Mouse (Mus musculus) left cerebral cortex, postnatal 10 days (tissue): Measurements from ENCODE around the gene Serinc5. TPM values are rescaled to one million over a fixed set of nuclear protein-coding genes. Genes with fewer than 3 reads are reported as not detected.
"Not testable (repeated sequence)": the region's sequence is repeated elsewhere in the genome, so short reads cannot be mapped to it uniquely, and the experiment has no call there.

ENCODE experiments used
- DNase-seq, 2 experiments: peaks; one replicate each; pipeline ENCODE4 v3.0.0; 2021 to 2022; ENCODE audit warnings: low spot score in 2 of 2, mixed read lengths in 1 of 2; ENCODE audit errors: extremely low spot score in 1 of 2
- intact Hi-C: fragments of 180-260 bp; cut with DNase I; formaldehyde crosslinking; loops from one replicate; pipeline ENCODE4 v1.15.1; 2025
- total RNA-seq, 2 experiments: library from RNA; stranded (reverse); gene quantifications; 2 replicates each; pipeline ENCODE4 v1.2.3; 2021

Serinc5 gene
- total RNA-seq: 10 to 100 TPM; 48.0 to 55.7 TPM

- peak; percentile 94 to 97 for DNase-seq
- intact Hi-C loops: no loop called here
Measured at GRCm38 (mm10) chr13:92610311-92611221, at the start of gene Serinc5. Serinc5 (plus strand) TSS chr13:92611091.

- no peak for DNase-seq
- intact Hi-C loops: no loop called here
Measured at GRCm38 (mm10) chr13:92576072-92576471, 34.8 kb upstream of the Serinc5 start, which contains the start of gene Spz1. Spz1 (minus strand) TSS chr13:92576172.

GRCm38 (mm10) chr13:92576688-92577087 lies 34.2 kb upstream of the Serinc5 start:
- intact Hi-C loops: no loop called here
- DNase-seq: no peak

DNA sequence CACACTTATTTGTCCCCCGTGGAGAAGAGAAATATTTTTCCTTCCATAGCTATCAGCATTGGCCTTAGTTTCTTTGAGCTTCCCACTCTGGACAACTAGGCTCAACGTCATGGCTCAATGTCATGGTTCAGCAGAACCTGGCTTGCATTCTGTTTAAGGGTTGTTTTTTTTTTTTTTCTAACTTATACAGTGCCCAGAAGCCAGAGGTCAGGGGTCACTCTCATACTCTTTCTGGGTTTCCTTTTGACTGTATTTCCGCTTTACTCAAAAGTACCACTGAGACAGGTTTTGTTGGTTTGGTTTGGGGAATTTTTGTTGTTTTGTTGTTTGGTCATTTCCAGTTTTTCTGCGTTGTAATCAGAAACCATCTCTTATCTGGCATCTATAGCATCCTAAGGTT lies 32.7 kb upstream of the Serinc5 start:
- no peak for DNase-seq
- intact Hi-C loops: no loop called here

DNA sequence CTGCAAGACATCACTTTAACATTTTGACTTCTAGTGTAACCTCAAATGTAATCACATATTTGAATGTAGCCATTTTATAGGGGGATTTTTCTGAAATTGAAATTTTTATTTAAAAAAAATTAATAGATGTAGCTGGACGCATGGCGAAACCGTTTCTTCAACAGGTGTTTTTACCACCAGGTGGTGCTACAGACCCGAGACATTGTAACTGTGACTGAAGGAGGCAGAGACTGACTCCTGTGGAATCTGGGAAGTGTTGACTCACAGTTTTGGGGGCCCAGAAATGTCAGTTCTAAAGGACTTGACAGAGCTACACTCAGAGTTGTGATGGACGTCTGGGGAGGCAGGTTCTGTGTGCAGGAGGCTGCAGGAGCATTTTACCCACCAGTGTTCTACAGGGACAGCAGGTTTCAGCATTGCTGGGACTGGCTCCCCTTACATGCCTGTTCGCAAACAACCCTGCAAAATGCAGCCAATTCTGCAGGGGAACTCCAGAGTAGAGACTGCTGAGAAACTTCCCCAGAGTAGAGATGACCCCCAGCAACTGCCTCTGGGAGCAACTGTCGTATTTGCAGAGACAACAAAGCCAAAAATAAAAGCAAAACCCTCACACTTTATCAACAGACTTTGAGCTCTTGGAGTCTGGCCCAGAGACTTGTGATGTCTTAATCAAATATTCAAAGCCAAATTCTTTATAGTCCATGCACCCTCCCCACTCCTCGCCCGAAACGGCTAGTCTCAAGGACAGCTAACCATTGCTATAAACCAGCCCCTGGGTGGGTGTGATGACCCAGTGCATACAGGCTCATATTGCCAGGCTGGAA lies 30.5 kb upstream of the Serinc5 start:
- intact Hi-C loops: loop anchor here (2.0 kb wide), 1 partner anchor 160 kb away; no protein-coding TSS in a partner anchor
- DNase-seq: peak; percentile 51 to 71

DNA sequence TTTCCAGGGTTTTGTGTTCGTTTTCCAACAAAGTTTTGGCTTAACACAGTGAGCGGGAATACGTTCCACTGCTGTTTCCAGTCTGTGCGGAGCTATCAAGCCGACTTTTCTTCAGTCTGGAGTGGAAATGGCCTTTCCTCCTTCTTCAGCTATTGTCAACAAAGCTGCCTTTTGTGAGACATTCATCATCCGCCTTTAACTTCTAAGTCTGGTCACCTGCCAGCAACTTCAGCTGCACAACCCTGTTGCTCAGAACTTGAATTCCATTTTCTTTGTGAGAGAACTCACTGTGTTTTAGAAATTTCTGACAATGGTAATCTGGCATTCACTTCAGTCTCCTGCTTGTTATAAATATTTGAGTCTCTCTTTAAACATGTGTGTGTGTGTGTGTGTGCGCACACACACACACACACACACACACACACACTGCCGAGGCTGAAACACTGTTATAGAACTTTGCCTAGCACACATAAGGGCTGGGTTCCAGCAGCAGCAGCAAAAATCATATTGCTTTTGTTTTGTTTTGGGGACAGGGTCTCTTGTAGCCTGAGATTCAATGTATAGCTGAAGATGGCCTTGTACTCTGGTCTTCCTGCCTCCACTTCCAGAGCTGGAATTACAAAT lies 26.7 kb upstream of the Serinc5 start:
- intact Hi-C loops: no loop called here
- DNase-seq: peak in 1 of 2 experiments; percentile 36

- intact Hi-C loops: no loop called here
- DNase-seq: no peak
Measured at GRCm38 (mm10) chr13:92588704-92589103, 22.2 kb upstream of the Serinc5 start.

DNA sequence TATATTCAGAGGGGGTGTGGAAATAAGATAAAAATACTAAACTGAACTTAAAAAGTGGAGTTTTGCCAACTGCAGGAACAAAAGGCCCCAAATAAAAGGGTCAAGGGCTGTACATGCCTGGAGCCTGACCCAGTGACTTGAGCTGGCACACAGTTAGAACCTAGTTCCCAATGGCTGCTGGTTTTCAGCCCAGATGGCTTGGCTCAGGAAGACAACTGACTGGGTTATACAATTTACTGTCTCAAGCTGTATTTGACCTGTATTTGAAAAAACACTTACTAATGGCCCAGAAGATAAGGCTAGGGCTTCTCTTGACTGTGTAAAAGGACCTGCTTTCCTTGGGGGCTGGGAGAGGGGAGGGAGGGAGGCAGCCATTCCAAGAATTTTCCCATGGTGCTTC lies 21.6 kb upstream of the Serinc5 start:
- intact Hi-C loops: no loop called here
- DNase-seq: no peak

DNA sequence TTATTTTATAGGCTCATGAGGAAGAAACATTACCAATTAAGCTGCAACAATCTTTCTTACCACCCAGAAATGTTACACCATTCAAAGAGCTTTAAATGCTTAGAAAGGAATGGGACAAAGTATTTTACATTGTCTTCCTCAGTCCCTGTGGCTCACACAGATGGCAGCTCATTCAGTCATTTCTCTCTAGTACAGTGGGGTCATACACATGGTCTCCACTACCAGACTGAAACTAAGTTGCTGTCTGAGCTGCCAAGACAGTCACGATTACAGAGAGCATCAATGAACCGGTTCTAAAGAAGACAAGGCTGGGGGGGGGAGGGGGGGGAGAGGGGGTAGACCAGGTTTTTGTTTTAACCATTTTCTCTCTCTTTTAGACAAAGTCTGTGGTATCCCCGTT lies 19.7 kb upstream of the Serinc5 start:
- intact Hi-C loops: no loop called here
- no peak for DNase-seq

DNA sequence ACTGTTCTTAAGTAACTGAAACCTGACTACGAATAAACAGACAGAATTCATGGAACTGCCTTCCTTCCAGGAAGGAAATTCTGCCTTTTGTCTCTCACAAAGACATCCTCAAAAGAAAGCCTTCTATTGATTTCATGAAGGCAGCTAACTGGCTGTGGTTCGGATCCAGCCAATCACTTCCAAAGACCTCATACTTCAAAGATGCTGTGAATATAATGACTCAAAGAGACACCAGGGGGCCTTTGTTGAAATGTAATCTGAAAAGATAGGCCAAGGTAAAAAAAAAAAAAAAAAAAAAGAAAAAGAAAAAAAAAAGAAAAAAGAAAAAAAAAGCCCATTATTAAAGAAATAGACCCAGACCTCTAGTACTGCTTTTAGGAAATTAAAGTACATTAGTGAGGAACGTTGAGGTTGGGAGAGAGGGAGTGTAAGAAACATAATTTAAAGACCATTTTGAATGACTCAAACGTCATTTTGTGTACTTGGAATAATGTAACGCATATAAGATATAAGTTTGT lies 18.6 kb upstream of the Serinc5 start:
- intact Hi-C loops: no loop called here
- no peak for DNase-seq

GRCm38 (mm10) chr13:92592786-92593635 lies 17.9 kb upstream of the Serinc5 start:
- DNase-seq: peak in 1 of 2 experiments; percentile 67
- intact Hi-C loops: no loop called here

DNA sequence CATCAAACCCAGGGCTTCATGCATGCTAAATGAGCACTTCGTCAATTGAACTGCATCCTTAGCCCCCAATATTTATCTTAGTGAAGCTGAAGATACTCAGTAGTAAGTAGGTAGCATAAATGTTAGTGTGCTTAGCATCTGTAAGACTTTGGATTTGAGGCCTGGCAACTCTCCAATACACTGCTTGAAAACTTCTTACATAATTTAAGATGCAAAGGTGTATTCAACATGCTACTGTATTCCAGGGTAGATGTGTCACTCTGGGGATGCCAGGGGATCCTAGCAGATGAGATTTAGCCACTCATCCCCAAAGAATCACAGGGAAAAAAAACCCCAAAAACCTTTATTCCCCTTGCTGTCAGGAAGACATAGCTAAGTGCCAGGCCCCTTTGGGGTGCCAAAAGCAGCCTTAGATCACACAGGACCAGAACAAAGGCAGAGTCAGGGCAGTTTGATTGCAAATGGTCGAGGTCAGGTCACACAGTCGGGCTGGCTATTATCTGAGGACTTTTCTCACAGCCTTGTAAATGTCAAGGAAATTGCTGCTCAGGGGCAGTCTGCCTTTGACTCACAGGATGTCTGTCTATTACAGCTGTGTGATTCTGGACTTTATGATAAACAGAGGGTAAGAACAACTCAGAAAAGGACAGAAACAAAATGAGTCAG lies 17.0 kb upstream of the Serinc5 start:
- intact Hi-C loops: no loop called here
- no peak for DNase-seq

- DNase-seq: no peak
- intact Hi-C loops: no loop called here
Measured at GRCm38 (mm10) chr13:92594481-92594880, 16.4 kb upstream of the Serinc5 start.

DNA sequence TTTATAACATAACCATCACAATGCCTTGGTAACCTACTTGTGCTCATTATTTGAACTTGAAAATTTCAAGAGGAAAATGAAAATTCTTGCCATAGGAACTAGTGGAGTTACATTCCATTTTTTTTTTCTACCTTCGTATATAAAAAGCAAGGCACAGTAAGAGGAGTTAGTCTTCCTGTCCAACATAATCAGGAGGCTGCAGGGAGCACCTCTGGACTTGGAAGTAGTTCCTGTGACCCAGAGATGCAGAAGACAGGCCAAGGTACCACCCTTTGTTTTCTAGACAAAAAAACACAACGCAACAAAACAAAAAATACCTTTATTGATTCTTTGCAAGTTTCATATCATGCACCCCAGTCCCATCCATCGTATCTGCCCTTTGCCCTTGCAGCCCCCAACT lies 16.0 kb upstream of the Serinc5 start:
- intact Hi-C loops: no loop called here
- no peak for DNase-seq

DNA sequence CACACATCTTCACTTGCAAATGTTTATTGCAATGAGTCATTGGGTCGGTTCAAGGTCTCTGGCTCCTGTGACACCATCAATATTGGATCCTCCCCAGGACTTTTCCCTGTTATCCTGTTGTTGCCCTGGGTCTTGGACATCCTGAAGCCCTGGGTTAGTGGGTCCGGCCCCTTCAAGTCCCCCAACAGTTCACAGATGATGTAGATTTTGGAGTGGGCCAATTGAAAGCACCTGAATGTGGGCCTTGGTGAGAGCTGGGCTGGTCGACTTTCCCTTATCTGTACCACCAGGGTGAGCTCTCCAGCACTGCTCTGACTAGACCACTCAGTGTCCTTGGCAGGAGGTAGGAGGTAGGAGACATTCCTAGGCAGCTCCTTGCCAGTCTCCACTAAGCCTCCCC lies 15.5 kb upstream of the Serinc5 start:
- intact Hi-C loops: no loop called here
- DNase-seq: no peak

DNA sequence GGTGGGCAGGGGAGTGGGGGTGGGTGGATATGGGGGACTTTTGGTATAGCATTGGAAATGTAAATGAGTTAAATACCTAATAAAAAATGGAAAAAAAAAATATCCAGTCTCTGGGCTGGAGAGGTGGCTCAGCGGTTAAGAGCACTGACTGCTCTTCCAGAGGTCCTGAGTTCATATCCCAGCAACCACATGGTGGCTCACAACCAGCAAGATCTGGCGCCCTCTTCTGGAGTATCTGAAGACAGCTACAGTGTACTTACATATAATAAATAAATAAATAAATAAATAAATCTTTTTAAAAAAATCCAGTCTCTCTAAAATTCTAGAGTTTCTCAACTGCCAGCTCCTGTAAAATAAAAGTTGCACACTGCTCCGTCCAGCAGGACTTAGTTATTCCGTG lies 5.6 kb upstream of the Serinc5 start:
- intact Hi-C loops, DNase-seq: not testable (repeated sequence)

DNA sequence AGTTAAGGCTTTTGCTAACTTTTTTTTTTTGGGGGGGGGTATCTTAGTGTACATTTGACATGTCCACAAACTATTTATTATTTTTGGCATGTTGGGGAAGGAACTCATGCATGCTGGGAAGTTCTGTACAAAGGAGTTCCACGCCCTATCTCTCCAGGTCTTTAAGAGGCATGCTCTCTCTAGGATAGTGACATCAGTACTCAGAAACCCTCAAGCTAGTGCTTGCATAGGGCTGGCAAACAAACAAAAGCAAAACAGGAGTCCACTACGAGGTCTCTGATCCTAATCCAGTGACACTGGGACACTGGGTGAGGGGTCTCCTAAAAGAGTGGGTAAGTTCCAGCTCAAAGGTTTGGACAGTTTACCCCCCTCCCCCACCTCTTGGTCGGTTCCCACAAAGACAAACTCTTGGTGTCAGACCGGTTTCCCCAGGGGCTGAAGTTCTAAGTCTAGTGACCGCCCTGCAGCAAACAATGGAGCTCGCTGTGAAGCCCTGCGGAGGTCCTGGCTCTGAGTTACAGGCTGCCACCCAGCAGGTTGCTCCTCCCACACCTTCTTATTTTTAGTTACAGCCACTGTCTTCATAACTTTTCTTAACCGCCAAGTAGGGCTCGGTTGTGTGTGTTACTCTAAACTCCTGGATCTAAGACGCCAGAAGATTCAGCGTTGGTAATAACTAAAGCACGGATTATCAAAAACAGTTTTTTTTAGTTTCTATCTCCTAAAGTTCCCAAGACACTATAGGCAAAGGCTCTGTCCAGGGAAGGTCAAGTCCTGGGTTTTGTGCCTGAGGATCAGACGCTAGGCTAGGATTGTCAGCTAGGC lies 1.2 kb upstream of the Serinc5 start:
- intact Hi-C loops: no loop called here
- peak in 1 of 2 experiments; percentile 84 for DNase-seq
